Mouse (Mus musculus) erythroblast, embryonic 14.5 days (primary cell): Measurements from ENCODE around the gene Ralgps2.

Experiments
- GATA1 ChIP-seq: IDR thresholded peaks from 2 replicates; pipeline ENCODE4 v1.6.1; 2012; ENCODE audit warnings: low read length, inconsistent platforms, mixed read lengths
- TAL1 ChIP-seq: IDR thresholded peaks from 3 replicates; pipeline ENCODE4 v1.6.1; 2012; ENCODE audit warnings: low read length, inconsistent platforms, mixed read lengths

DNA sequence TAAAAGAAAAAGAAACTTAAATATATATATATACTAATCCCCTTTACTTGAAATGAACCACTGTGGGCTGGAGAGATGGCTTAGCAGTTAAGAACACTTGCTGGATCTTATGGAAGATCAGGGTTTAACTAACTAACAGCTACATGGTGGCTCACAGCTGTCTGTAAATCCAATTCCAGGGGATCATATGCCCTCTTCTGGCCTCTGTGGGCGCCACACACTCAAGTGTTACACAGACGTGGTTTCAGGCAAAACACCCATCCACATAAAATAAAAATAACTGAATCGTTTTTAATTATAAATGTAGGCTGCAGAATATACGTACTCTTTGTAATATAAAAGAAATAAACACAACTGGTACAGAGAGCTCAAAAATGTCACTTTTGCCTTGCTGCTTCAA lies 50.6 kb downstream of the Ralgps2 start:
- TF ChIP-seq GATA1 (no peak), TAL1 (no peak)
